Mouse (Mus musculus): ENCODE measurements around the gene Dock9.

GRCm38 (mm10) chr14:121710130-121710529 is 87.5 kb downstream of the Dock9 start:
- TF ChIP-seq CTCF (IDR thresholded peaks at IDR 0.05; ENCODE audit: low read depth) (no peak), EP300 (optimal IDR thresholded peaks at IDR 0.05) (no peak)

Data from stomach, postnatal 0 days (tissue).